ENCODE assay signal across 8 mouse cellular contexts in genomic region chr9:124312171-124313142, GRCm38 (mm10). TPM values are rescaled to one million over a fixed set of nuclear protein-coding genes. Genes with fewer than 3 reads are reported as not detected.
DNase-seq lines count a peak whose midpoint lies in the region; ATAC-seq lines count a peak whose summit lies in the region.

TSS of gene 2010315B03Rik (minus strand) at chr9:124312696.

- ATAC-seq in CD4-positive, CD25-positive, alpha-beta regulatory T cell, adult 4 months: peak; percentile 99
- peak; percentile 98 for ATAC-seq in heart, embryonic 14.5 days (ENCODE audit: insufficient number of reproducible peaks, insufficient read depth, low FRiP score, low read depth)
- ATAC-seq in liver, embryonic 13.5 days (ENCODE audit: low read depth): peak; percentile 100
- peak; percentile 100 for ATAC-seq in stomach, embryonic 16.5 days (ENCODE audit: insufficient read depth, low FRiP score)

- peak; percentile 31 for DNase-seq in c-Kit-negative CD71-positive TER-119-positive erythroid progenitor cells, embryonic 14.5 days (ENCODE audit: low read depth, low spot score)
- peak; percentile 77 for DNase-seq in fibroblast of lung, adult 2 months (ENCODE audit: low read depth)
- peak; percentile 92 for DNase-seq in kidney, postnatal 14 days
- peak; percentile 71 for DNase-seq in liver, embryonic 13.5 days
- peak; percentile 75 for DNase-seq in neural tube, embryonic 10.5 days (ENCODE audit: extremely low spot score, low spot score)

- peak within 1 kb of the TSS; percentile 81 to 93 for H3K4me3 ChIP-seq in heart, embryonic 14.5 days (ENCODE audit: control insufficient read depth in 1 of 2, insufficient read depth in 1 of 2, low read depth in 1 of 2, low read length in 2 of 2)
- peak within 1 kb of the TSS; percentile 70 for H3K4me3 ChIP-seq in liver, embryonic 13.5 days (replicated peaks)
- peak within 1 kb of the TSS; percentile 70 for H3K4me3 ChIP-seq in stomach, embryonic 16.5 days (replicated peaks; ENCODE audit: low read length)

- peaks cover 3 to 5% of the 10 kb centered on the region in 2 experiments; a peak in 3 of 4 replicates for H3K4me1 ChIP-seq in heart, embryonic 14.5 days (ENCODE audit: control insufficient read depth in 2 of 2, insufficient read depth in 2 of 2, low read length in 2 of 2)
- peaks cover 5% of the 10 kb centered on the region for H3K4me1 ChIP-seq in liver, embryonic 13.5 days (replicated peaks)
- peaks cover 3% of the 10 kb centered on the region; the same call in 1 of the 2 replicates for H3K4me1 ChIP-seq in stomach, embryonic 16.5 days (ENCODE audit: control insufficient read depth, insufficient read depth, low read length)

- H3K27ac ChIP-seq in heart, embryonic 14.5 days (replicated peaks in 1 of 2; ENCODE audit: control insufficient read depth in 1 of 2, insufficient read depth in 1 of 2, low read depth in 2 of 2, low read length in 2 of 2): peak within 1 kb of the TSS; percentile 95 to 97
- peak within 1 kb of the TSS; percentile 81 for H3K27ac ChIP-seq in liver, embryonic 13.5 days
- peak within 1 kb of the TSS; percentile 93 for H3K27ac ChIP-seq in stomach, embryonic 16.5 days (ENCODE audit: low read length)

- no peaks in the 10 kb centered on the region for H3K27me3 ChIP-seq in heart, embryonic 14.5 days (ENCODE audit: control insufficient read depth, insufficient read depth, low read length)
- H3K27me3 ChIP-seq in liver, embryonic 13.5 days: no peaks in the 10 kb centered on the region
- H3K27me3 ChIP-seq in stomach, embryonic 16.5 days (ENCODE audit: control insufficient read depth, insufficient read depth, low read length): no peaks in the 10 kb centered on the region

- H3K9me3 ChIP-seq in heart, embryonic 14.5 days (ENCODE audit: control insufficient read depth, low read length): 0 out of 2 replicates have a peak, but pooled peaks cover 3% of the 10 kb centered on the region
- H3K9me3 ChIP-seq in liver, embryonic 13.5 days (replicated peaks): 0 out of 2 replicates have a peak, but pooled peaks cover 4% of the 10 kb centered on the region
- no peaks in the 10 kb centered on the region for H3K9me3 ChIP-seq in stomach, embryonic 16.5 days (replicated peaks; ENCODE audit: control insufficient read depth, low read length)

- WGBS in heart, embryonic 14.5 days: under 1% methylated on average over 21 of the region's 22 CpGs
- 1% methylated on average over 21 of the region's 22 CpGs for WGBS in liver, embryonic 13.5 days (ENCODE audit: insufficient replicate concordance)
- WGBS in stomach, embryonic 16.5 days: under 1% methylated on average over 21 of the region's 22 CpGs

- H3K36me3 ChIP-seq in heart, embryonic 14.5 days (ENCODE audit: control insufficient read depth, insufficient read depth, low read length): no peaks in the 10 kb centered on the region
- no peaks in the 10 kb centered on the region for H3K36me3 ChIP-seq in liver, embryonic 13.5 days
- no peaks in the 10 kb centered on the region for H3K36me3 ChIP-seq in stomach, embryonic 16.5 days (ENCODE audit: control insufficient read depth, insufficient read depth, low read length)

- H3K4me2 ChIP-seq in heart, embryonic 14.5 days (ENCODE audit: low read length): peak within 1 kb of the TSS; percentile 71
- H3K4me2 ChIP-seq in liver, embryonic 13.5 days: peak within 1 kb of the TSS; percentile 68
- peak within 1 kb of the TSS; percentile 55 for H3K4me2 ChIP-seq in stomach, embryonic 16.5 days (ENCODE audit: low read depth, low read length)

- peak within 1 kb of the TSS; percentile 86 for H3K9ac ChIP-seq in heart, embryonic 14.5 days (ENCODE audit: low read length)
- peak within 1 kb of the TSS; percentile 75 for H3K9ac ChIP-seq in liver, embryonic 13.5 days
- H3K9ac ChIP-seq in stomach, embryonic 16.5 days (ENCODE audit: low read length): peak within 1 kb of the TSS; percentile 75

RNA-seq across cellular contexts. Expression of gene 2010315B03Rik, which starts in this region (rescaled TPM):
- polyA plus RNA-seq in CD4-positive, CD25-positive, alpha-beta regulatory T cell, adult 4 months (2017; shearing (Covaris generic)): 10 to 100 TPM; 25.1 to 28.0 TPM
- 8.5 and 9.5 TPM in 2 replicates for polyA plus RNA-seq in heart, embryonic 14.5 days (2014; fragmentation: Nextera tagmentation; extraction: Ambion mirVana)
- polyA plus RNA-seq in liver, embryonic 13.5 days (2015; fragmentation: Nextera tagmentation; extraction: Ambion mirVana): 3.9 and 4.7 TPM in 2 replicates
- 14.2 and 16.4 TPM in 2 replicates for polyA plus RNA-seq in stomach, embryonic 16.5 days (2015; fragmentation: Nextera tagmentation; extraction: Ambion mirVana)

Comparison
In these comparisons a context has a peak if more than half of its experiments do, and no peak if none do; other contexts are left out.
1. Peak in every context shown above with its lines: DNase-seq, ATAC-seq, H3K4me3 ChIP-seq and H3K27ac ChIP-seq.
2. DNase-seq: peak in every context shown above with its lines; median percentile 92 in kidney, postnatal 14 days; 77 in fibroblast of lung, adult 2 months; 75 in neural tube, embryonic 10.5 days; 71 in liver, embryonic 13.5 days; 31 in c-Kit-negative CD71-positive TER-119-positive erythroid progenitor cells, embryonic 14.5 days.